Mouse (Mus musculus): ENCODE measurements around the gene Opn3. TPM values are rescaled to one million over a fixed set of nuclear protein-coding genes. Genes with fewer than 3 reads are reported as not detected.
A peak's percentile ranks its signal among the peaks of the same experiment; 100 is the strongest.

Gene Opn3
- polyA plus RNA-seq, 1 experiment from 2014 or later, result 4.3 TPM

DNA sequence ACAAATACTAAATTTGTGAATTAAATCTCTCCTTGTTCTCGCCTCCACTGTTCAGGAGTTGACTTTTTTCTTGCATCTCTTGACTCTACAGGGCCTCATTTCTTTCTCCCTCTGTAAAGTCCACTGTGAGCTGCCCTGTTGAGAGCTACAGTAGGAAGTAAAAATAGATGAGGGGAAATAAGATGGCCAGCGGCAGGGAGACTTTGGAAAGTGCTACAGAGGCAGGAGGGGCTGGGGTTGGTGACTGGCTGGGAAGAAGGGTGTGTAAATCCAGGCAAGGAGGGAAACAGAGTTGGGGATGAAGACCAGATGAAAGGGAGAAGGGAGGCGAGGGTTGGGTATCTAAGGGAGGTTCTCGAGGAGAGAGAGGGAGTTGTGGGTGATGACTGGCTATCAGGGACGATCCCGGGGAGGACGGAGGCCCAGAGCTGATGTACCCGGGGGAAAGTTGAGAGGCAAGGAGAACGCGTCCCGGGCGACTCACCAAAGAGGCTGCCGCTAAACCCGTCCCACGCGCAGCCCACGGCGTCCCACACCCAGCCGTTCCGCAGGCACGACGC is 810 bp downstream of the Opn3 start:
- H3K27me3 ChIP-seq, result no peaks in the 10 kb centered on the region
- H3K4me2 ChIP-seq (replicated peaks), result peak overlapping the region; percentile 92
- no peak; the same call in 1 of the 2 replicates for ATAC-seq (replicated peaks)
- H3K9ac ChIP-seq (replicated peaks), result peak overlapping the region; percentile 77
- H3K4me3 ChIP-seq, result peak overlapping the region; percentile 75
- H3K4me1 ChIP-seq, result peaks cover 20% of the 10 kb centered on the region
- H3K9me3 ChIP-seq, result no peaks in the 10 kb centered on the region
- H3K36me3 ChIP-seq, result peaks cover 8% of the 10 kb centered on the region; the same call in 1 of the 2 replicates
- peak overlapping the region; percentile 88 for H3K27ac ChIP-seq (replicated peaks)
- WGBS, result under 1% methylated on average over 22 of the region's 22 CpGs

DNA sequence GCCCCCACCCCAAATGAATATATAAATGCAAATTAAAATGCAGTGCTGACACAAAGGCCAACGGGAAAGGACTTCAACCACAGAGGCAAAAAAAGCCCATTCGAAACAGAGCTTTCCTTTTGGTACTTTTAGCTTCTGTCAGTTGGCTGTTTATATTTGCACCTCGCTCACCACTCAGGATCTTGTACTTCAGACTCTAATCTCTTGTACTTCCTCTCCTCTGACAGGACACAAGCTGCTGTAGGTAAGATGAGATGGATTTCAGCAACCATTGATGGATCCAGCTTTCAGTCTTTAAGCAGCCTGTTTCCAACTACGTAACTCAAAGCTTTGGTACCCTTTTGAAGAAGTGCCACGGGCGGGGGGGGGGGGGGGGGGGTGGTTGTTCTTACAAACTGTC is 11.6 kb downstream of the Opn3 start:
- H3K4me1 ChIP-seq, result no peaks in the 10 kb centered on the region
- WGBS, result 81% methylated on average over 6 of the region's 6 CpGs

DNA sequence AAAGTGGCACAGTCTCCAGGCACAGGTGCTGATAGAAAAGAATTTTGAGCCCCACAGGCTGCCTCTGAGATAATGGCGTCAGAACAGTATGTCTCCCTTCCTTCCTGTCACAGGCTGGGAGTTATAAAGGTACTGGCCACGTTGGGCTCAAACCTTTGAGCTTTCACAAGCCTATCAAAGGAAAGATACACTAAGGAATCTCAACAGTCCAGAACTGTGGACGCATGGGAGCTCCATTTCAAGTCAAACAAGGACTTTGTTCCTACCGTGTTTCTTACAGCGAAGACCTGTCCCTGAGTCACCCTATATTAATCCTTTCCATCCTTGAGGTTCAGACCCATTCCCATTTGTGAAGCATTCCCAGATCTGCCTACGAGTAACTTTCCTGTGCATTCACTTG is 15.1 kb downstream of the Opn3 start:
- no peak overlapping the region for H3K9ac ChIP-seq (replicated peaks)
- H3K4me3 ChIP-seq, result no peak overlapping the region
- no peaks in the 10 kb centered on the region for H3K36me3 ChIP-seq
- no peaks in the 10 kb centered on the region for H3K9me3 ChIP-seq
- no peak overlapping the region for H3K4me2 ChIP-seq (replicated peaks)
- H3K4me1 ChIP-seq, result no peaks in the 10 kb centered on the region
- H3K27ac ChIP-seq (replicated peaks), result no peak overlapping the region
- no peak for ATAC-seq (replicated peaks)
- no peaks in the 10 kb centered on the region for H3K27me3 ChIP-seq
- WGBS, result 86% methylated on average over 6 of the region's 6 CpGs

More for the DNA sequence above, 11.6 kb downstream of the Opn3 start:
- Histone ChIP-seq H3K9ac (replicated peaks) (no peak overlapping the region), H3K4me3 (no peak overlapping the region), H3K4me2 (replicated peaks) (no peak overlapping the region), H3K9me3 (no peaks in the 10 kb centered on the region), H3K27ac (replicated peaks) (no peak overlapping the region), H3K27me3 (no peaks in the 10 kb centered on the region), H3K36me3 (no peaks in the 10 kb centered on the region)
- ATAC-seq (replicated peaks), result no peak

DNA sequence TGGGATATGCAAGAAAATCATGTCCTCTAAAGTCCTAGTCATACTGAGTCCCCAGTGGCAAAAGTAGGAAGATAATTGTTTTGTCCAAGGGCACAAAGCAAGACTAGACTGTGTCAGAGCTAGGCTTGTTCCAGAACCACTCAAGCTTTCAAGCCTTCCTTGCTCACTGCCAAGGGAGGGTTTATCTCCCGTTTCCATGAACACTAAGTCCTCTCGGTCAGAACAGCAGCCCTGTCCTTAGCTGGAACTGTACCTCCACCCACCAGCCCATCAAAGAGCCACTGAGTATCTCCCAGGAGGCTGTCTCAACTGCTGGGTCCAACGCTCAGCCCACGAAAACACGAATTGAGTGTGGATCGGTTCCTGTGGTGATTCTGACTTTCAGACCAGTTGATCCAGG is 17.5 kb downstream of the Opn3 start:
- Histone ChIP-seq H3K27me3 (no peaks in the 10 kb centered on the region), H3K36me3 (no peaks in the 10 kb centered on the region), H3K27ac (replicated peaks) (no peak overlapping the region), H3K4me1 (no peaks in the 10 kb centered on the region), H3K4me2 (replicated peaks) (no peak overlapping the region), H3K9me3 (no peaks in the 10 kb centered on the region), H3K4me3 (no peak overlapping the region), H3K9ac (replicated peaks) (no peak overlapping the region)
- WGBS, result 86% methylated on average over 6 of the region's 6 CpGs
- no peak for ATAC-seq (replicated peaks)

DNA sequence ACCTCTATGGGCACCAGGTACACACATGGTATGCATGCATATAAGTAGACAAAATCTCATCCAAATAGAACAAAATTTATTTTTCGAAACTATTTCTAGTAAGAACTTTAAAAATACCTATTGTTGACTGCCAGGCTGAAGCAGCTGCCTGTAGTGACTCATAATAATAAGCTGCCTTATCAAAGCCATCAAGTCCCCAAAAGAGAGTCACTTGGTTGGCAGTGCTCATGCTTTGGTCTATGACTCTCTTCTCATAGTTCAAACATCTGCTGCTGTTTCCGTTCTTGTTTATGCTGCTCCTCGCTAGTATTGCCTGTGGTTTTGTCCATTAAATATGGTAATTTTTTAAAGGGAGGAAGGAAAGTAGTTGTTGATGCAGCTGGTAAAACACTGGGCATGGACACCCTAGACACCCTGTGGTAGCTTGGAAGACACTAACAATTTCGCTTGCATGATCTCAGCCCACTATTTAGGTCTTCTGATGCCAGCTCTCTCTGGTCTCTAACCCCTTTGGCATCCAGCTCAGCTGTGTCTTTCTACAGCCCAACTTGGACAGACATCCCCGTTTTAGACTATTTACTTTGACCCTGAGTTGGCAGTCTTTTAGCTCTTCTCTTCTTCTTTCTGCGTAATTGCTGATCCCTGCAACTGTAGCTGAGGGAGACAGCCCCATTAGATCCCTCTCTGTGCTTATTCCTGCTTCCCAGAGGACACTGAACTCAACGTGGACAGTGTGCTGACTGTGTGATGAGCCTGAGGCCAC is 18.8 kb downstream of the Opn3 start:
- 80% methylated on average over 7 of the region's 7 CpGs for WGBS
- Histone ChIP-seq H3K27ac (replicated peaks) (no peak overlapping the region), H3K9me3 (no peaks in the 10 kb centered on the region), H3K27me3 (no peaks in the 10 kb centered on the region), H3K4me3 (no peak overlapping the region), H3K36me3 (no peaks in the 10 kb centered on the region), H3K9ac (replicated peaks) (no peak overlapping the region), H3K4me1 (no peaks in the 10 kb centered on the region), H3K4me2 (replicated peaks) (no peak overlapping the region)
- ATAC-seq (replicated peaks), result no peak

DNA sequence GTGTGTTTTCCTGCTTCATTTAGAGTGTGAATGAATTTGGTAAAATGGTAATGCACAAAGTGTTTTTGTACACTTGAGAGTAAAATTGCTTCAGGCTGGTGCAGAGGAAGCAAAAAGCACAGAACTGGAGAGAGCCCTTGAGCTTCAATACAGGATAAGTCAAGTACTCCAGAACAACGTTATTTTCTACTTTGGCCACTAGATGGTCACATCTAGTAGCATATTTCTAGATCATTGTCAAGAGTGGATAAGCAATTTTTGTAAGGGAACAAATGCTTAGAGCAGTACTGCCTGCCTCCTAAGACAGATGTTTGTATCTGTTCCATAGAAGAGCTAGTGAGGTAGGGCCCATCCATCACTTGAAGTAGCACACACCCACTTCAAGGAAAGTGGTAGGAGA is 20.9 kb downstream of the Opn3 start:
- Histone ChIP-seq H3K27ac (replicated peaks) (no peak overlapping the region), H3K4me2 (replicated peaks) (no peak overlapping the region), H3K36me3 (no peaks in the 10 kb centered on the region), H3K4me3 (no peak overlapping the region), H3K9me3 (no peaks in the 10 kb centered on the region), H3K27me3 (no peaks in the 10 kb centered on the region), H3K4me1 (no peaks in the 10 kb centered on the region), H3K9ac (replicated peaks) (no peak overlapping the region)
- ATAC-seq (replicated peaks), result no peak
- WGBS, result 41% methylated on average over 1 of the region's 1 CpGs

DNA sequence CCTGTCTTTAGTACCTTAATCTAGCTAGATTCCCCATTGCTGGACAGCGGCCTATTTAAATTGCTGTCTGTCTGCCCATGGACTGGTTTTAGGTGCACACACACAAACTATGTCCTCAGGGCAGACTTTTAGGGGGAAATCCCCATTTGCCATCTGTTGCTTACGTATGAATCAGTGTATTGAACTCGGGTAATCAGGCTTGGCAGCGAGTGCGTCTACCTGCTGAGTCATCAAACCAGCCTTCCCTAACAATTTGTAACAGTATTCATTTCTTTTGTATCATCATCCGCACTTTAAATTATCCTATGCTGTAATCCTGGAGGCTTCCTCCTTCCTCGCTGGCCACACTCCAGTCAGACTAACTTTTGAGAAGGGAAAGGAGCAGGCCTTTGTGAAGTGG is 22.5 kb downstream of the Opn3 start:
- Histone ChIP-seq H3K4me3 (no peak overlapping the region), H3K27ac (replicated peaks) (no peak overlapping the region), H3K36me3 (no peaks in the 10 kb centered on the region), H3K9me3 (no peaks in the 10 kb centered on the region), H3K27me3 (no peaks in the 10 kb centered on the region), H3K4me2 (replicated peaks) (no peak overlapping the region), H3K9ac (replicated peaks) (no peak overlapping the region), H3K4me1 (no peaks in the 10 kb centered on the region)
- 50% methylated on average over 7 of the region's 7 CpGs for WGBS
- no peak for ATAC-seq (replicated peaks)

DNA sequence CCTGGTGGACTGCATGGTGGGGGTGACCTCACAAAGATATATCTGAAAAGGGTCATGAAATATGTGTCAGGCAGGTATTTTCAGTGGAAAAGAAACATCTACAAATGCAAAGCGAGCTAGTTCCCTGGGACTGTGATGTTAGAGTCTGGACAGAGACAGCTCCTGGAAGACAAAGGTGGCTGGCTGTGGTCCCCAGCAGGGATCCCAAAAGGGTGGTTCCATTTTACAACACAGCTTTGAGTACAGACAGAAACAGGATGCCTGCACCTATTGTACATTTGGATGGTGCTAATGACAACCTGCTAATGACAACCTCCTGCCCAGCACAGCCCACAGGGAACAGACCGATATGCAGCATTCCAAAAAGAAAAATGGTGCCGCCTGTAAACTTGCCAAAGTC is 23.1 kb downstream of the Opn3 start:
- H3K4me3 ChIP-seq, result no peak overlapping the region
- no peak overlapping the region for H3K27ac ChIP-seq (replicated peaks)
- no peaks in the 10 kb centered on the region for H3K36me3 ChIP-seq
- H3K9ac ChIP-seq (replicated peaks), result no peak overlapping the region
- no peaks in the 10 kb centered on the region for H3K4me1 ChIP-seq
- H3K27me3 ChIP-seq, result no peaks in the 10 kb centered on the region
- H3K4me2 ChIP-seq (replicated peaks), result no peak overlapping the region
- no peak for ATAC-seq (replicated peaks)
- 85% methylated on average over 3 of the region's 3 CpGs for WGBS
- no peaks in the 10 kb centered on the region for H3K9me3 ChIP-seq

DNA sequence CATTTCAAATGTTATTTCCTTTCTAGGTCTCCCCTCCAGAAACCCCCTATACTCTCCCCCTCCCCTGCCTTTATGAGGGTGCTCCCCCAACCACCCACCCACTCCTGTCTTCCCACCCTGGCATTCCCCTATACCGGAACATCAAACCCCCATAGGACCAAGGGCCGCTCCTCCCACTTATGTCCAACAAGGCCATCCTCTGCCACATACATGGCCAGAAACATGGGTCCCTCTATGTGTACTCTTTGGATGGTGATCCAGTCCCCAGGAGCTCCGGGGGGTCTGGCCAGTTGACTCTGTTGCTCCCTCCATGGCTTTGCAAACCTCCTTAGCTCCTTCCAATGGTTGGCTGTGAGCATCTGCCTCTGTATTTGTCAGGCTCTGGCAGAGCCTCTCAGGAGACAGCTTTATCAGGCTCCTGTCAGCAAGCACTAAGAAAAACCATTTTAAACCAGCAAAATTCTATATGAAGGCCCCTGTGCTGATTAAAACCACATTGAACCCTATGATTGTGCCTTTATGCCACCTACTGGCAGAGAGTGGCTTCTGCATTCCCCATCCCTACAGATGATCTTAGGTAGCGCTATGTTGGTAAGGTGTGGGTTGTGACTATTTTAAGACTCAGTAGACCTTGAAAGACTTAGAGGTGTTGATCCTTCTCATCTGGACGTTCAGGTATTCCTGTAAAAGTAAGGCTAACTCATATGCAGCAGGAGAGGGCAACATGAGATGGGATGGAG is 23.7 kb downstream of the Opn3 start:
- no peak overlapping the region for H3K27ac ChIP-seq (replicated peaks)
- WGBS, result 87% methylated on average over 5 of the region's 5 CpGs
- no peak overlapping the region for H3K4me3 ChIP-seq
- peak; percentile 71 for ATAC-seq (replicated peaks)
- no peak overlapping the region for H3K4me2 ChIP-seq (replicated peaks)
- no peak overlapping the region for H3K9ac ChIP-seq (replicated peaks)
- no peaks in the 10 kb centered on the region for H3K4me1 ChIP-seq
- no peaks in the 10 kb centered on the region for H3K36me3 ChIP-seq
- no peaks in the 10 kb centered on the region for H3K27me3 ChIP-seq
- H3K9me3 ChIP-seq, result no peaks in the 10 kb centered on the region

DNA sequence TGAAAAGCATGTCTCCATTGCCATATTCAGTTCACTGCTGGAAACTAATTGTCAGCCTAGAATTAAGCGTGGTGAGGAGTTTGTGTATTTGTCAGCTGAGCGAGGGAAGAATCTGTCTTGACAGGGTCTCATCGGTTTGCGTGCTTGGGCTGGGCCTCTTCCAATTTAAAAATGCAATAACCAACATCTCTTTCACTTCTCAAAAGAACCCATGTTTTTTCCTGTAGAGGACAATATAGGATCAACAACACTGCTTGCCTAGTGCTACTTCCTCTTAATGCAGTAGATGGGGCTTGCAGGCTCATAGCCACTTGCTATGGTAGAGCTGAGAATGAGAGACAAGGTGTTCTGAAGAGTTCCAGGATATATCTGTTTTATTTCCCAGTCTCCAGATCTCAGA is 32.7 kb downstream of the Opn3 start:
- no peak overlapping the region for H3K4me3 ChIP-seq
- H3K36me3 ChIP-seq, result no peaks in the 10 kb centered on the region
- no peaks in the 10 kb centered on the region for H3K9me3 ChIP-seq
- 94% methylated on average over 4 of the region's 4 CpGs for WGBS
- no peak for ATAC-seq (replicated peaks)
- no peaks in the 10 kb centered on the region for H3K4me1 ChIP-seq
- no peak overlapping the region for H3K4me2 ChIP-seq (replicated peaks)
- no peaks in the 10 kb centered on the region for H3K27me3 ChIP-seq
- H3K9ac ChIP-seq (replicated peaks), result no peak overlapping the region
- no peak overlapping the region for H3K27ac ChIP-seq (replicated peaks)

DNA sequence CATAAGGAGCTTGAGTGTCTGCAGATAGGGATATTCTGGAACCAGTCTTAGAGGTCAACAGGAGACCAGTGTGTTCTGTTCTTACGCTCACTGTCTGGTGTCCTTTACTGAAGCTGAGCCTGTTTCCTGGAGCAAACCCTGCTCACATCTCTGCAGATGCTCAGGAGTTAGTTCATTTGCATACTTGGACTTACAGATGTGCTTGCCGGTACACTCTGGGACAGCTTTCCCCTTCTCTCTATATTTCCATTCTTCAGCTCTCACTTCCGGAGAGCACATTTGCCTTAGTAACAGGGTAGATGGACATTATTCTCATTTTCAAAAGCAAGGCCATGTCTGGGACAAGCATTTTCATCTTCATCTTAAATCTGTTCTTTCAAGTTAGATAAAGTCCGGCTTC is 44.0 kb downstream of the Opn3 start:
- Histone ChIP-seq H3K27me3 (no peaks in the 10 kb centered on the region), H3K9ac (replicated peaks) (no peak overlapping the region), H3K4me3 (no peak overlapping the region), H3K36me3 (no peaks in the 10 kb centered on the region), H3K4me2 (replicated peaks) (no peak overlapping the region), H3K9me3 (no peaks in the 10 kb centered on the region), H3K4me1 (no peaks in the 10 kb centered on the region), H3K27ac (replicated peaks) (no peak overlapping the region)
- no peak for ATAC-seq (replicated peaks)
- 95% methylated on average over 4 of the region's 4 CpGs for WGBS

DNA sequence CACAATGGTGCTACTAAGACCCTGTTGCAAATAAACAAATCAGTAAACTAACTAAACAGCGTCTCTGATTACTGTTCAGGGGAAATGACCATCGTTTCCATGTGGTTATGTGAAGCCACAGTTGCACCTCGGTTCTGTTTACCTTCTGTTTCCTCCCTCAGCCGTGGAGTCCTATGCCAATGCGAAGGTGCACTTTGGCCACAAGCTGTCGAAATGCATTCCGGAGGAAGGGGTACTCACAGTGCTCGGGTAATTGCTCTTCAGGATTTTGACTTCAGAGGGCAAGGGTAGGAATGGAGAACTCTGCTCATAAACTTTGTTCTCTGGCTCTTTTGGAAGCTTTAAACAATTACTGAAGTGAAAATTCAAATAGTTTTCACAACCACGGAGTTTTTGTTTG is 45.6 kb downstream of the Opn3 start:
- H3K4me1 ChIP-seq, result no peaks in the 10 kb centered on the region
- ATAC-seq (replicated peaks), result no peak
- WGBS, result 85% methylated on average over 9 of the region's 9 CpGs

More for the DNA sequence above, 45.6 kb downstream of the Opn3 start:
- Histone ChIP-seq H3K4me2 (replicated peaks) (no peak overlapping the region), H3K36me3 (no peaks in the 10 kb centered on the region), H3K27me3 (no peaks in the 10 kb centered on the region), H3K4me3 (no peak overlapping the region), H3K9me3 (no peaks in the 10 kb centered on the region), H3K9ac (replicated peaks) (no peak overlapping the region), H3K27ac (replicated peaks) (no peak overlapping the region)

Measured in forebrain, embryonic 15.5 days (tissue).